Mouse (Mus musculus): ENCODE measurements around the gene Fhad1. TPM values are rescaled to one million over a fixed set of nuclear protein-coding genes. Genes with fewer than 3 reads are reported as not detected.

Fhad1 gene
- polyA plus RNA-seq, 1 experiment = 0.28 TPM

GRCm38 (mm10) chr4:141958188-141958587 is 56.7 kb downstream of the Fhad1 start:
- no peaks in the 10 kb centered on the region for H3K27me3 ChIP-seq (replicated peaks; ENCODE audit: control insufficient read depth, insufficient read depth, low read length)
- no peak overlapping the region for H3K4me3 ChIP-seq (ENCODE audit: insufficient read depth, low read depth, low read length)
- no peak overlapping the region for H3K27ac ChIP-seq (ENCODE audit: insufficient read depth, low read depth, low read length)
- no peaks in the 10 kb centered on the region for H3K4me1 ChIP-seq (ENCODE audit: control insufficient read depth, insufficient read depth, low read length)
- 4% methylated on average over 9 of the region's 9 CpGs for WGBS
- TF ChIP-seq POLR2A (IDR thresholded peaks at IDR 0.05; ENCODE audit: low read depth, low read length) (no peak), CTCF (conservative IDR thresholded peaks at IDR 0.05; ENCODE audit: insufficient read depth, insufficient read length, low read depth, low read length) (peak; percentile 84)
- H3K36me3 ChIP-seq (ENCODE audit: control insufficient read depth, insufficient read depth, low read length) = no peaks in the 10 kb centered on the region
- DNase-seq = peak; percentile 68

- Histone ChIP-seq H3K36me3 (ENCODE audit: control insufficient read depth, insufficient read depth, low read length) (no peaks in the 10 kb centered on the region), H3K27ac (ENCODE audit: insufficient read depth, low read depth, low read length) (no peak overlapping the region), H3K4me3 (ENCODE audit: insufficient read depth, low read depth, low read length) (no peak overlapping the region), H3K4me1 (ENCODE audit: control insufficient read depth, insufficient read depth, low read length) (no peaks in the 10 kb centered on the region), H3K27me3 (replicated peaks; ENCODE audit: control insufficient read depth, insufficient read depth, low read length) (no peaks in the 10 kb centered on the region)
- peak; percentile 19 for DNase-seq
- no peak for TF ChIP-seq CTCF (conservative IDR thresholded peaks at IDR 0.05; ENCODE audit: insufficient read depth, insufficient read length, low read depth, low read length)
- TF ChIP-seq POLR2A (IDR thresholded peaks at IDR 0.05; ENCODE audit: low read depth, low read length) = no peak
- WGBS = 18% methylated on average over 11 of the region's 11 CpGs
Measured at GRCm38 (mm10) chr4:141957740-141958139, 57.1 kb downstream of the Fhad1 start.

GRCm38 (mm10) chr4:141956931-141957330 is 58.0 kb downstream of the Fhad1 start:
- Histone ChIP-seq H3K4me1 (ENCODE audit: control insufficient read depth, insufficient read depth, low read length) (no peaks in the 10 kb centered on the region), H3K27me3 (replicated peaks; ENCODE audit: control insufficient read depth, insufficient read depth, low read length) (no peaks in the 10 kb centered on the region), H3K27ac (ENCODE audit: insufficient read depth, low read depth, low read length) (no peak overlapping the region), H3K36me3 (ENCODE audit: control insufficient read depth, insufficient read depth, low read length) (no peaks in the 10 kb centered on the region), H3K4me3 (ENCODE audit: insufficient read depth, low read depth, low read length) (no peak overlapping the region)
- TF ChIP-seq POLR2A (IDR thresholded peaks at IDR 0.05; ENCODE audit: low read depth, low read length) (no peak), CTCF (conservative IDR thresholded peaks at IDR 0.05; ENCODE audit: insufficient read depth, insufficient read length, low read depth, low read length) (no peak)
- DNase-seq = peak; percentile 42
- 79% methylated on average over 5 of the region's 5 CpGs for WGBS

- H3K4me3 ChIP-seq (ENCODE audit: insufficient read depth, low read depth, low read length) = no peak overlapping the region
- H3K36me3 ChIP-seq (ENCODE audit: control insufficient read depth, insufficient read depth, low read length) = no peaks in the 10 kb centered on the region
- TF ChIP-seq POLR2A (IDR thresholded peaks at IDR 0.05; ENCODE audit: low read depth, low read length) = no peak
- TF ChIP-seq CTCF (conservative IDR thresholded peaks at IDR 0.05; ENCODE audit: insufficient read depth, insufficient read length, low read depth, low read length) = no peak
- no peaks in the 10 kb centered on the region for H3K4me1 ChIP-seq (ENCODE audit: control insufficient read depth, insufficient read depth, low read length)
- H3K27me3 ChIP-seq (replicated peaks; ENCODE audit: control insufficient read depth, insufficient read depth, low read length) = no peaks in the 10 kb centered on the region
- no peak overlapping the region for H3K27ac ChIP-seq (ENCODE audit: insufficient read depth, low read depth, low read length)
- WGBS = 72% methylated on average over 16 of the region's 16 CpGs
- no peak for DNase-seq
Measured at GRCm38 (mm10) chr4:141954770-141955720, 59.8 kb downstream of the Fhad1 start.

- H3K27ac ChIP-seq (ENCODE audit: insufficient read depth, low read depth, low read length) = no peak overlapping the region
- H3K4me1 ChIP-seq (ENCODE audit: control insufficient read depth, insufficient read depth, low read length) = no peaks in the 10 kb centered on the region
- no peaks in the 10 kb centered on the region for H3K27me3 ChIP-seq (replicated peaks; ENCODE audit: control insufficient read depth, insufficient read depth, low read length)
- no peak for DNase-seq
- H3K36me3 ChIP-seq (ENCODE audit: control insufficient read depth, insufficient read depth, low read length) = no peaks in the 10 kb centered on the region
- no peak overlapping the region for H3K4me3 ChIP-seq (ENCODE audit: insufficient read depth, low read depth, low read length)
- TF ChIP-seq CTCF (conservative IDR thresholded peaks at IDR 0.05; ENCODE audit: insufficient read depth, insufficient read length, low read depth, low read length) = no peak
- no peak for TF ChIP-seq POLR2A (IDR thresholded peaks at IDR 0.05; ENCODE audit: low read depth, low read length)
- 44% methylated on average over 6 of the region's 6 CpGs for WGBS
Measured at GRCm38 (mm10) chr4:141953859-141954258, 61.0 kb downstream of the Fhad1 start.

GRCm38 (mm10) chr4:141953291-141953690 is 61.6 kb downstream of the Fhad1 start:
- Histone ChIP-seq H3K4me1 (ENCODE audit: control insufficient read depth, insufficient read depth, low read length) (no peaks in the 10 kb centered on the region), H3K36me3 (ENCODE audit: control insufficient read depth, insufficient read depth, low read length) (no peaks in the 10 kb centered on the region), H3K27me3 (replicated peaks; ENCODE audit: control insufficient read depth, insufficient read depth, low read length) (no peaks in the 10 kb centered on the region), H3K4me3 (ENCODE audit: insufficient read depth, low read depth, low read length) (no peak overlapping the region), H3K27ac (ENCODE audit: insufficient read depth, low read depth, low read length) (no peak overlapping the region)
- DNase-seq = no peak
- TF ChIP-seq POLR2A (IDR thresholded peaks at IDR 0.05; ENCODE audit: low read depth, low read length) (no peak), CTCF (conservative IDR thresholded peaks at IDR 0.05; ENCODE audit: insufficient read depth, insufficient read length, low read depth, low read length) (no peak)
- 51% methylated on average over 9 of the region's 9 CpGs for WGBS

- Histone ChIP-seq H3K4me3 (ENCODE audit: insufficient read depth, low read depth, low read length) (no peak overlapping the region), H3K27ac (ENCODE audit: insufficient read depth, low read depth, low read length) (no peak overlapping the region), H3K27me3 (replicated peaks; ENCODE audit: control insufficient read depth, insufficient read depth, low read length) (no peaks in the 10 kb centered on the region), H3K36me3 (ENCODE audit: control insufficient read depth, insufficient read depth, low read length) (no peaks in the 10 kb centered on the region), H3K4me1 (ENCODE audit: control insufficient read depth, insufficient read depth, low read length) (no peaks in the 10 kb centered on the region)
- no peak for TF ChIP-seq CTCF (conservative IDR thresholded peaks at IDR 0.05; ENCODE audit: insufficient read depth, insufficient read length, low read depth, low read length)
- no peak for TF ChIP-seq POLR2A (IDR thresholded peaks at IDR 0.05; ENCODE audit: low read depth, low read length)
- 57% methylated on average over 5 of the region's 5 CpGs for WGBS
- no peak for DNase-seq
Measured at GRCm38 (mm10) chr4:141952824-141953223, 62.1 kb downstream of the Fhad1 start.

Data from kidney, adult 2 months (tissue).